In genomic region chr7:28267129-28268041, GRCm38 (mm10) we compare ENCODE assay signal across 8 mouse cellular contexts. TPM values are rescaled to one million over a fixed set of nuclear protein-coding genes. Genes with fewer than 3 reads are reported as not detected.
A peak's percentile ranks its signal among the peaks of the same experiment; 100 is the strongest.
DNase-seq lines count a peak whose midpoint lies in the region; ATAC-seq and TF ChIP-seq lines count a peak whose summit lies in the region.

Gene Eid2 (plus strand): TSS chr7:28267881.

- peak; percentile 26 to 50 for DNase-seq in CD8-positive naive resting alpha-beta T cell, adult 2 months (ENCODE audit: low read depth in 2 of 2, low spot score in 2 of 2)
- peak; percentile 49 for DNase-seq in c-Kit-positive CD71-negative TER-119-negative erythroid progenitor cells, embryonic 14.5 days (ENCODE audit: low read depth)
- DNase-seq in forebrain, embryonic 14.5 days (ENCODE audit: low spot score): peak; percentile 97
- DNase-seq in heart, postnatal 10 days: peak; percentile 88 to 89
- DNase-seq in kidney, postnatal 36 days: peak; percentile 73 to 87
- DNase-seq in liver, embryonic 14.5 days (ENCODE audit: low read depth in 3 of 3, low spot score in 3 of 3): peak in 1 of 3 experiments; percentile 20
- peak; percentile 61 to 66 for DNase-seq in thymus, postnatal 10 days (ENCODE audit: low spot score in 2 of 2)

- peak within 1 kb of the TSS; percentile 97 for H3K9ac ChIP-seq in forebrain, embryonic 14.5 days (ENCODE audit: low read length)
- H3K9ac ChIP-seq in liver, embryonic 14.5 days (replicated peaks): peak within 1 kb of the TSS; percentile 55

- H3K9me3 ChIP-seq in forebrain, embryonic 14.5 days (replicated peaks; ENCODE audit: control insufficient read depth, low read length): no peaks in the 10 kb centered on the region
- no peaks in the 10 kb centered on the region for H3K9me3 ChIP-seq in liver, embryonic 14.5 days (ENCODE audit: control insufficient read depth, low read length)

- no peak for TF ChIP-seq EP300 in liver, embryonic 14.5 days (IDR thresholded peaks at IDR 0.05; ENCODE audit: low read depth)

- H3K4me1 ChIP-seq in forebrain, embryonic 14.5 days (ENCODE audit: control insufficient read depth, insufficient read depth, low read length): peaks cover 8% of the 10 kb centered on the region
- H3K4me1 ChIP-seq in liver, embryonic 14.5 days (replicated peaks; ENCODE audit: control insufficient read depth in 2 of 2, insufficient read depth in 2 of 2, low read length in 1 of 2): peaks cover 0 to 2% of the 10 kb centered on the region in 2 experiments; a peak in 1 of 4 replicates
- H3K4me1 ChIP-seq in olfactory bulb, adult 2 months (ENCODE audit: control insufficient read depth, insufficient read depth, low read length): peaks cover 2% of the 10 kb centered on the region; the same call in 1 of the 2 replicates

- TF ChIP-seq POLR2A in olfactory bulb, adult 2 months (IDR thresholded peaks at IDR 0.05; ENCODE audit: insufficient read depth, low read depth, low read length): peak; percentile 78

- intact Hi-C loops in heart, postnatal 10 days (cut with DNase I): no loop called here

- H3K4me3 ChIP-seq in forebrain, embryonic 14.5 days (ENCODE audit: low read depth, low read length): peak within 1 kb of the TSS; percentile 85
- peak within 1 kb of the TSS; percentile 54 to 62 for H3K4me3 ChIP-seq in liver, embryonic 14.5 days (ENCODE audit: insufficient read depth in 1 of 2, low read depth in 2 of 2, low read length in 2 of 2)
- H3K4me3 ChIP-seq in olfactory bulb, adult 2 months (ENCODE audit: insufficient read depth, low read depth, low read length): peak within 1 kb of the TSS; percentile 100

- peak; percentile 95 for ATAC-seq in forebrain, embryonic 14.5 days
- peak; percentile 59; the same call in 1 of the 2 replicates for ATAC-seq in liver, embryonic 14.5 days (ENCODE audit: insufficient read depth)

- no peaks in the 10 kb centered on the region for H3K27me3 ChIP-seq in forebrain, embryonic 14.5 days (replicated peaks; ENCODE audit: control insufficient read depth, insufficient read depth, low read length)
- H3K27me3 ChIP-seq in liver, embryonic 14.5 days (ENCODE audit: control insufficient read depth, insufficient read depth, low read length): peaks cover 13% of the 10 kb centered on the region

- peak; percentile 17; the same call in 1 of the 2 replicates for TF ChIP-seq CTCF in liver, embryonic 14.5 days (IDR thresholded peaks at IDR 0.05; ENCODE audit: low read depth)
- no peak for TF ChIP-seq CTCF in olfactory bulb, adult 2 months (IDR thresholded peaks at IDR 0.05; ENCODE audit: insufficient read depth, low read depth, low read length)

- H3K36me3 ChIP-seq in forebrain, embryonic 14.5 days (ENCODE audit: control insufficient read depth, insufficient read depth, low read length): peaks cover 8% of the 10 kb centered on the region
- no peaks in the 10 kb centered on the region for H3K36me3 ChIP-seq in liver, embryonic 14.5 days (replicated peaks; ENCODE audit: control insufficient read depth, insufficient read depth, low read depth)

- WGBS in forebrain, embryonic 14.5 days: 8% methylated on average over 57 of the region's 57 CpGs
- WGBS in liver, embryonic 14.5 days (ENCODE audit: insufficient replicate concordance): 5% methylated on average over 57 of the region's 57 CpGs
- 7% methylated on average over 57 of the region's 57 CpGs for WGBS in olfactory bulb, adult 2 months

- H3K27ac ChIP-seq in forebrain, embryonic 14.5 days (ENCODE audit: low read depth, low read length): peak within 1 kb of the TSS; percentile 90
- no peak within 1 kb of the TSS for H3K27ac ChIP-seq in liver, embryonic 14.5 days
- H3K27ac ChIP-seq in olfactory bulb, adult 2 months (ENCODE audit: insufficient read depth, low read depth, low read length): peak within 1 kb of the TSS; percentile 91

- H3K4me2 ChIP-seq in forebrain, embryonic 14.5 days (ENCODE audit: low read length): peak within 1 kb of the TSS; percentile 76
- H3K4me2 ChIP-seq in liver, embryonic 14.5 days (ENCODE audit: low read depth): peak within 1 kb of the TSS; percentile 61

RNA-seq across cellular contexts. Expression of gene Eid2, which starts in this region (rescaled TPM):
- polyA plus RNA-seq in forebrain, embryonic 14.5 days (2014; fragmentation: Nextera tagmentation; extraction: Ambion mirVana): 6.0 and 8.6 TPM in 2 replicates
- 10 to 100 TPM; 17.1 to 17.2 TPM for total RNA-seq in heart, postnatal 10 days (2021)
- 1.3 and 2.3 TPM in 2 replicates for polyA plus RNA-seq in liver, embryonic 14.5 days (2012; rRNA removed)
- 0.38 and 1.1 TPM in 2 replicates for polyA plus RNA-seq in liver, embryonic 14.5 days (2014; fragmentation: Nextera tagmentation; extraction: Ambion mirVana)
- not detected in 2 replicates for polyA plus RNA-seq in olfactory bulb, adult 2 months (2012; ENCODE audit: insufficient read depth, insufficient read length, low replicate concordance, missing spikeins)
